Mouse (Mus musculus) forebrain, embryonic 13.5 days (tissue): ENCODE data around the gene Hdac4. TPM values are rescaled to one million over a fixed set of nuclear protein-coding genes. Genes with fewer than 3 reads are reported as not detected.

ENCODE experiments used
- ATAC-seq: fragments of 200-750 bp; cut with Nextera tagmentation; 2 replicates; pipeline ENCODE4 v1.8.0; 2017
- H3K27ac ChIP-seq: fragments of 300-500 bp; sonication (generic); 2 replicates; pipeline ENCODE4 v1.5.1; 2015; ENCODE audit warnings: inconsistent platforms, mild to moderate bottlenecking, moderate library complexity
- H3K27me3 ChIP-seq: fragments of 300-500 bp; sonication (generic); 2 replicates; pipeline ENCODE4 v1.6.1; 2015; ENCODE audit warnings: mild to moderate bottlenecking, inconsistent platforms
- H3K36me3 ChIP-seq: fragments of 300-500 bp; sonication (generic); 2 replicates; pipeline ENCODE4 v1.6.1; 2015; ENCODE audit warnings: mild to moderate bottlenecking, inconsistent platforms; ENCODE audit not compliant: poor library complexity, severe bottlenecking
- H3K4me1 ChIP-seq: fragments of 300-500 bp; sonication (generic); 2 replicates; pipeline ENCODE4 v1.6.1; 2015; ENCODE audit warnings: inconsistent platforms
- H3K4me2 ChIP-seq: fragments of 300-500 bp; sonication (generic); 2 replicates; pipeline ENCODE4 v1.6.1; 2015; ENCODE audit warnings: inconsistent platforms, mild to moderate bottlenecking, moderate library complexity
- H3K4me3 ChIP-seq: fragments of 300-500 bp; sonication (generic); 2 replicates; pipeline ENCODE4 v1.5.1; 2015; ENCODE audit warnings: mild to moderate bottlenecking, inconsistent platforms
- H3K9ac ChIP-seq: fragments of 300-500 bp; sonication (generic); 2 replicates; pipeline ENCODE4 v1.6.1; 2015; ENCODE audit warnings: mild to moderate bottlenecking, inconsistent platforms
- H3K9me3 ChIP-seq: fragments of 300-500 bp; sonication (generic); replicated peaks from 2 replicates; pipeline ENCODE4 v1.6.1; 2016; ENCODE audit warnings: inconsistent platforms
- WGBS: fragments of 180-500 bp; shearing (Covaris S2); methylation state at CpG from one replicate; pipeline ENCODE4 v1.1.7; 2015; 5-methylcytosine and 5-hydroxymethylcytosine counted together
- polyA plus RNA-seq: library from polyadenylated mRNA; unstranded; fragments of >200 nt; fragmentation: Nextera tagmentation; extraction: Ambion mirVana; gene quantifications from 2 replicates; pipeline ENCODE4 v1.2.1, GENCODE M21; 2015

Gene Hdac4
- polyA plus RNA-seq = 22.6 and 25.1 TPM in 2 replicates

DNA sequence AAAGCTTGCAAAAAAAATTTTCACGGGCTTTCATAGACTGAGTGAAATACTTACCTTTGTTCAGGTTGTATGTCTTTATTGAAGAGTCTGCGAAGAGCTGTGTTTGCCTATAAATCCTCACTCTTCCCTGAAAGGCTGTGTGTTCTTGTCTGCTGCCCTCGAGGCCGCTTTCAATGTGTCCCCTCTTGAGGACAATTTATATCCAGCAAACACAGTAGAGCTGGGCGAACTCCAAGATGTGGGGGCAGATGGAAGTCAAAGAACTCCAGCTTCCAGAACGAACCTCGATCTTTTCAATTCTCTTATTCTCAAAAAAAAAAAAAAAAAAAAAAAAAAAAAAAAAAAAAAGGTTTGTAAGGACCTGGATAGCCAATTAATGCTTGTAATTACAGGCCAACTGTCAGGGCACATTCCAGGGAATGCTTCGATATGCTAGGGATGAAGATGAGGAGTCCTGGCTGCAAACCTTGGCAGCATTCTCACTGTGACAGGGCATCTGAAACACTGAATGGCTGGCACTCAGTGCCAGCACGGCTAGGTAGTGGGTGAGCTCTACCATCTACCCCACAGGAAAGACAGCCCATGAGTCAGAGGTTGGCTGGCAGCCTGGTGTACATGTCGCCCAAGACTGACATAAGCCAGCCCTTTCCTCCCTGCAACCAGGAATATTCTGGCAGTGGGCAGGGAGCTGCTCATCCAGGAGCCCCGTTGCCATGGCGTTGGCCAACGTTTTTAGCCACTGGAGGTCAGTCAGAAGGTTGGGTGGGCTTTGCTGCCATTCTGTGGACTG, at the start of gene Hdac4:
Gene Hdac4, minus strand, starts transcription at position 340 of the 790 bp plus-strand sequence.
- Histone ChIP-seq H3K4me2 (no peak within 1 kb of the TSS), H3K27me3 (peaks cover 5% of the 10 kb centered on the region; the same call in 1 of the 2 replicates), H3K9me3 (no peaks in the 10 kb centered on the region), H3K9ac (no peak within 1 kb of the TSS), H3K27ac (no peak within 1 kb of the TSS), H3K4me1 (peaks cover 12% of the 10 kb centered on the region), H3K36me3 (no peaks in the 10 kb centered on the region), H3K4me3 (no peak within 1 kb of the TSS)
- ATAC-seq = peak; percentile 89
- WGBS = 53% methylated on average over 13 of the region's 13 CpGs

DNA sequence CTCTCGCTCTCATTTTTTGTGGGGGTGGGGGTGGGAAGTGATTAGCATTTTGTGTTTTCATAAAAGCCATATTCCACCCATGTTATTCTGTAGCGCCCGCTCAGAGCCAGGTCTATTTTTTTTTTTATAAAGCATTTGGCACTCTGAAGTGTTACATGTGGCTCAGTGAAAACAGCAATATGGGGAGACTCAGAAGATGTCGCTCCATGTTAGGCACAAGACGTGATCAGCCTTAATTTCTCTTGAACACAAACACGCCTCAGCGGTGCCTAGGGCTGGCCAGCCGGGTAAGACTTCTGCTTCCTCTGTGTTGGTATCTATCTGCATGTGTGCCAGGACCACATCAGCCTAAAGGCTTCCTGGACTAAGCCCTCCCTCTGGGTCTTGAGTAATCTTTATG, 48.0 kb upstream of the Hdac4 start:
- no peaks in the 10 kb centered on the region for H3K9me3 ChIP-seq
- no peak overlapping the region for H3K27ac ChIP-seq
- no peak overlapping the region for H3K4me3 ChIP-seq
- H3K36me3 ChIP-seq = no peaks in the 10 kb centered on the region
- no peaks in the 10 kb centered on the region; the same call in 1 of the 2 replicates for H3K4me1 ChIP-seq
- H3K27me3 ChIP-seq = no peaks in the 10 kb centered on the region
- peak; percentile 70; the same call in 1 of the 2 replicates for ATAC-seq
- no peak overlapping the region for H3K9ac ChIP-seq
- WGBS = 81% methylated on average over 8 of the region's 8 CpGs
- no peak overlapping the region for H3K4me2 ChIP-seq

DNA sequence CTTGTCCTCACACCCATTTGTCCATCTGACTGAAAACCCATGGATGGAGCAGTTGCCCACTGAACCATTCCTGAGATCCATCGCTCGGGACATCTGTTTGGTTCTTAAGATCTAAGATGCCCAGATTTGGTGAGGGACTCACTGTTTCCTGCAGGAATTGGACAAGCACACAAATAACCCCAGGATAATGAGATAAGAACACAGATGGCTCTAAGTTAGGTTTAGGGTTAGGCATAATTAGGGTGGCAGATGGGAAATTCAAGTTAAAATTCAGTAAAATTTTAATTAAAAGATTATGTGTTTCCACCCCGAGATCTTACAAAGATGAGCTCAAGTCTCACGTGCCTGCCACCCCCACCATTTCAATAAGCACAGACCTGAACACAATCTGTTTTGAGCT, 44.6 kb upstream of the Hdac4 start:
- WGBS = 70% methylated on average over 4 of the region's 4 CpGs
- no peak overlapping the region for H3K9ac ChIP-seq
- H3K9me3 ChIP-seq = no peaks in the 10 kb centered on the region
- 0 out of 2 replicates have a peak overlapping the region, but pooled peaks have one; percentile 40 for H3K27ac ChIP-seq
- no peak overlapping the region for H3K4me3 ChIP-seq
- no peaks in the 10 kb centered on the region for H3K36me3 ChIP-seq
- H3K27me3 ChIP-seq = no peaks in the 10 kb centered on the region
- H3K4me2 ChIP-seq = no peak overlapping the region
- 0 out of 2 replicates have a peak, but pooled peaks have one; percentile 8 for ATAC-seq
- no peaks in the 10 kb centered on the region; the same call in 1 of the 2 replicates for H3K4me1 ChIP-seq

- Histone ChIP-seq H3K9me3 (no peaks in the 10 kb centered on the region), H3K4me2 (no peak overlapping the region), H3K27me3 (no peaks in the 10 kb centered on the region), H3K4me3 (no peak overlapping the region), H3K4me1 (no peaks in the 10 kb centered on the region), H3K9ac (no peak overlapping the region), H3K27ac (no peak overlapping the region), H3K36me3 (no peaks in the 10 kb centered on the region)
- WGBS = 90% methylated on average over 4 of the region's 4 CpGs
- ATAC-seq = no peak
Measured at GRCm38 (mm10) chr1:92235600-92235999, 40.1 kb upstream of the Hdac4 start.

GRCm38 (mm10) chr1:92225297-92225696, 29.8 kb upstream of the Hdac4 start:
- 97% methylated on average over 2 of the region's 2 CpGs for WGBS
- H3K9me3 ChIP-seq = no peaks in the 10 kb centered on the region
- H3K4me2 ChIP-seq = no peak overlapping the region
- peaks cover 17% of the 10 kb centered on the region for H3K4me1 ChIP-seq
- peak overlapping the region; percentile 76 for H3K27ac ChIP-seq
- H3K36me3 ChIP-seq = no peaks in the 10 kb centered on the region
- H3K9ac ChIP-seq = no peak overlapping the region
- ATAC-seq = no peak
- H3K4me3 ChIP-seq = no peak overlapping the region
- peaks cover 41% of the 10 kb centered on the region for H3K27me3 ChIP-seq

DNA sequence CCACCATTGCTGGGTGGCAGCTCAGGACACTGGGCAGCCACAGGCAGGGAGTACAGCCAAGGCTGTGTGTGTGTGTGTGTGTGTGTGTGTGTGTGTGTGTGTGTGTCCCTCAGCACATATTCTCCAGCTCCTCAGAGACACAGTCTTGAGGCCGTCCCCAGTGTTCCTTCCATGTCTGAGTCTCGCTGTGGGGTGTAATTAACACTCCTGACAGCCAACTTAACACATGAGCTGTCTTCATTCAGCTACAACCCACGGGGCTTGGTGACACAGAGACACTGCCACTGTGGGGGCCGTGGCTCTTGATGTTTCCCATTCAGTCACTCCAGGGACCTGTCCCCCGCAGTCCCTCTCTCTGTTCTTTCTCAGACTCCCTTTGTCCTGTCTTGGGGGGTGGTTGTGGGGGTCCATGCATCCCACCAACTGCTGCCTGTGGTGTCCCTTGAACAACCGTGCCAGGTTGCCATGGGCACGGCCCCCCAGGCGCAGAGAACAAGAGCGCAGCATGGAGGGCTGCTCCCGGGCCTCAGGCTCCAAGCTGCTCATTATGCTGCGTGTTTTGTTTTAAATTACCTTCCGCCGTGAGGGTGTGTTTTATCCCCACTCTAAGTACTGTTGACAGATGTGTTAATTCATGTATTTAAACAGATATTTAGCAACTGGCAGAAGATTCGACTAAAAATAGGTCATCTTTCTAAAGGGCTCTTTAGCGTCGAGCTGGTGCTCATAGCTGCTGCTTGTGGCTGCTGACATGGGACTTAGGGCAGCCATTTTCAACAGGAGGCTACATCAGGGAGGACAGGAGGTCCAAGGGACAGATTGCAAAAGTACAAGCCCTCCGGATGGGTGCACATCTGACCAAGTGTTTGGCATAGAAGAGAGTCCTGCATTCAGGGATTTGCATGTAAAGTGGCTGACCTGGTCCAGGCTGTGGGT, 28.7 kb upstream of the Hdac4 start:
- Histone ChIP-seq H3K27me3 (peaks cover 36% of the 10 kb centered on the region), H3K4me2 (peak overlapping the region; percentile 42), H3K9ac (peak overlapping the region; percentile 34; the same call in 1 of the 2 replicates), H3K27ac (peak overlapping the region; percentile 76), H3K36me3 (no peaks in the 10 kb centered on the region), H3K9me3 (no peaks in the 10 kb centered on the region), H3K4me3 (peak overlapping the region; percentile 1; the same call in 1 of the 2 replicates), H3K4me1 (peaks cover 17% of the 10 kb centered on the region)
- WGBS = 5% methylated on average over 17 of the region's 17 CpGs
- peak; percentile 94 for ATAC-seq

GRCm38 (mm10) chr1:92216710-92217109, 21.2 kb upstream of the Hdac4 start:
- Histone ChIP-seq H3K27me3 (peaks cover 8% of the 10 kb centered on the region; the same call in 1 of the 2 replicates), H3K4me3 (no peak overlapping the region), H3K27ac (no peak overlapping the region; the same call in 1 of the 2 replicates), H3K4me1 (peaks cover 35% of the 10 kb centered on the region), H3K9me3 (0 out of 2 replicates have a peak, but pooled peaks cover 4% of the 10 kb centered on the region), H3K4me2 (no peak overlapping the region), H3K36me3 (no peaks in the 10 kb centered on the region), H3K9ac (no peak overlapping the region)
- no peak for ATAC-seq
- WGBS = 85% methylated on average over 11 of the region's 11 CpGs

- no peak overlapping the region for H3K9ac ChIP-seq
- peak overlapping the region; percentile 54 for H3K27ac ChIP-seq
- WGBS = 28% methylated on average over 11 of the region's 11 CpGs
Measured at GRCm38 (mm10) chr1:92215996-92216630, 20.6 kb upstream of the Hdac4 start.

GRCm38 (mm10) chr1:92215131-92215638, 19.7 kb upstream of the Hdac4 start:
- Histone ChIP-seq H3K9ac (no peak overlapping the region), H3K9me3 (0 out of 2 replicates have a peak, but pooled peaks cover 4% of the 10 kb centered on the region), H3K27me3 (no peaks in the 10 kb centered on the region), H3K27ac (peak overlapping the region; percentile 54), H3K4me1 (peaks cover 38% of the 10 kb centered on the region), H3K4me2 (no peak overlapping the region), H3K36me3 (no peaks in the 10 kb centered on the region), H3K4me3 (no peak overlapping the region)
- ATAC-seq = no peak
- WGBS = 70% methylated on average over 8 of the region's 8 CpGs

More at GRCm38 (mm10) chr1:92215996-92216630, 20.6 kb upstream of the Hdac4 start:
- Histone ChIP-seq H3K27me3 (peaks cover 3% of the 10 kb centered on the region; the same call in 1 of the 2 replicates), H3K4me1 (peaks cover 38% of the 10 kb centered on the region), H3K4me3 (no peak overlapping the region), H3K4me2 (no peak overlapping the region), H3K9me3 (0 out of 2 replicates have a peak, but pooled peaks cover 4% of the 10 kb centered on the region), H3K36me3 (no peaks in the 10 kb centered on the region)
- ATAC-seq = 0 out of 2 replicates have a peak, but pooled peaks have one; percentile 40

DNA sequence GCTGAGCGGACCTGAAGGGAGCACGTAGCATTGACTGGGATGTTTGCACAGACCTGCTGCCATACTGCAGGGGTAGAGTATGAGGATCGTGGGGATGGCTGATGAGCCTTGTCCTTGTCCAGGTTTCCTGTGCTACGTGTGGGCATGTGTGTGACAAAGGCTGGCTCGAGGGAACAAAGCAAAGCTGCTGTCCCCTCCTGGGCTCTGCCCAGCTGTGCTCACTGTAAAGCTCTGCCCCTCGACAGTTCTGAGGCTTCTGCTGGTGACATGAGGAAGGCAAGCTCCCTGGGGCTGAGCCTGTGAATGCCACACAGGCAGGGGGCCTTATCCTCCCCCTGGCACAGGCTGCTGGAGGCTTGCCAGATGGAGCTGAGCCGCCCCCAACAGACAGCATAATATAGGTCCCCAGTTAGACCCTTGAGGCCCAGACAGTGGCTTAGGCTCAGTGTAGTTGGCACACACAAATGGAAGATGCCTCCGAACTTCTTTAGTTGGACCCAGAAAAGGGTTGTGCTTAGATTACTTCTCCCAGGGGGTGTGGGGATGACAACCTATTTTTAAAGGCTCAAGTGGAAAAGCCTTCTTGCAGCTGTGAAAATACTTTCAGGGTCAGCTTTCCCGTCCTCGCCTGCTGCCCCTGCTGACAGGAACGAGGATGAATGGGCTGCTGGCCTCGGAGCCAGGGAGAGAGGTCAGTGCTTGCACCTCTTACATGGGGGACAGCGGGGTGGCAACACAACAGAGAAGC, 16.7 kb upstream of the Hdac4 start:
- H3K27ac ChIP-seq = peak overlapping the region; percentile 20
- H3K36me3 ChIP-seq = no peaks in the 10 kb centered on the region
- H3K4me1 ChIP-seq = peaks cover 38% of the 10 kb centered on the region
- 0 out of 2 replicates have a peak, but pooled peaks cover 4% of the 10 kb centered on the region for H3K9me3 ChIP-seq
- 29% methylated on average over 13 of the region's 13 CpGs for WGBS
- 0 out of 2 replicates have a peak overlapping the region, but pooled peaks have one; percentile 40 for H3K9ac ChIP-seq
- H3K4me3 ChIP-seq = no peak overlapping the region
- H3K4me2 ChIP-seq = peak overlapping the region; percentile 16; the same call in 1 of the 2 replicates
- H3K27me3 ChIP-seq = no peaks in the 10 kb centered on the region
- peak; percentile 78 for ATAC-seq
